8 mouse cellular contexts compared by ENCODE assay signal in the genomic region with DNA sequence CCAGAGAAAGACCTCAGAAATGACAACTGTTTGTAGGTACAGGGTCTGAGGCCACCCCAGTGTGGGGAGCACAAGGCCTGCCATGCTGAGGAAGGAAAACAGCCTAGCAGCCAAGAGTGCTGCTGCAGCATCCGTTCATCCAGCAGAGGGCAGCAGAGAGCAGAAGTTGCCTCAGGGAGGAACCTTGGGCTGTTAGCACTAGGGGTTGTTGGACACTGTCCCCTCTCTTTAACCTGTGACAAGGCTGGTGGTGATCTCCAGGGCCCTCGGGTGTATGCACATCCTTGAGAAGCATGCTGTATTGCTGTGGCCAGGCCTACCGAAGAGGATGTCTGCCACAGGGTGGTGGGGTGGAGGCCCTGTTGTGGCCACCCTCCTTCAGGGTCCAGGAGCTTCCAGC.
A peak's percentile ranks its signal among the peaks of the same experiment; 100 is the strongest.
DNase-seq lines count a peak whose midpoint lies in the region; ATAC-seq lines count a peak whose summit lies in the region.

No protein-coding gene starts in this region.

- peak; percentile 72 for ATAC-seq in inflammation-experienced regulatory T-cells, adult 6 months

- DNase-seq in adrenal gland, adult (ENCODE audit: inconsistent age in 2 of 2, low spot score in 1 of 2): peak; percentile 84 to 95
- DNase-seq in embryo, embryonic 10.5 days (ENCODE audit: low spot score): peak; percentile 93
- DNase-seq in gastrocnemius, postnatal 25 days: peak; percentile 60
- DNase-seq in left cerebral cortex, postnatal 10 days (ENCODE audit: extremely low spot score in 1 of 2, low spot score in 2 of 2): peak; percentile 73 to 88
- peak; percentile 89 for DNase-seq in mesoderm, embryonic 11.5 days (ENCODE audit: low read depth, low spot score)
- DNase-seq in right cerebral cortex, postnatal 25 days: peak; percentile 77
- DNase-seq in urinary bladder, postnatal 36 days (ENCODE audit: low spot score in 2 of 2): peak; percentile 79 to 83

- intact Hi-C loops in left cerebral cortex, postnatal 10 days (cut with DNase I): loop anchor here (1.0 to 2.0 kb wide), 2 partner anchors 165 to 258 kb away; no protein-coding TSS in a partner anchor

Comparison
In these comparisons a context has a peak if more than half of its experiments do, and no peak if none do; other contexts are left out.
1. Peak in every context shown above with its lines: DNase-seq and ATAC-seq.